8 mouse cellular contexts compared by ENCODE assay signal in genomic region chr2:91949411-91950274, GRCm38 (mm10). TPM values are rescaled to one million over a fixed set of nuclear protein-coding genes. Genes with fewer than 3 reads are reported as not detected.
A peak's percentile ranks its signal among the peaks of the same experiment; 100 is the strongest.
DNase-seq lines count a peak whose midpoint lies in the region; ATAC-seq lines count a peak whose summit lies in the region.

No protein-coding gene starts in this region.

- 71% methylated on average over 17 of the region's 17 CpGs for WGBS in embryonic facial prominence, embryonic 10.5 days
- WGBS in heart, embryonic 12.5 days, result 45% methylated on average over 17 of the region's 17 CpGs
- WGBS in kidney, embryonic 14.5 days, result 64% methylated on average over 17 of the region's 17 CpGs

- peak overlapping the region; percentile 41 for H3K4me3 ChIP-seq in embryonic facial prominence, embryonic 10.5 days
- H3K4me3 ChIP-seq in heart, embryonic 12.5 days, result peak overlapping the region; percentile 44
- 0 out of 2 replicates have a peak overlapping the region, but pooled peaks have one; percentile 9 for H3K4me3 ChIP-seq in kidney, embryonic 14.5 days (ENCODE audit: low read length)

- peak overlapping the region; percentile 81 for H3K27ac ChIP-seq in embryonic facial prominence, embryonic 10.5 days (replicated peaks)
- H3K27ac ChIP-seq in heart, embryonic 12.5 days (ENCODE audit: poor library complexity, severe bottlenecking), result peak overlapping the region; percentile 98
- peak overlapping the region; percentile 59; the same call in 1 of the 2 replicates for H3K27ac ChIP-seq in kidney, embryonic 14.5 days (ENCODE audit: low read depth, low read length)

- peaks cover 12% of the 10 kb centered on the region for H3K36me3 ChIP-seq in embryonic facial prominence, embryonic 10.5 days (replicated peaks)
- peaks cover 10% of the 10 kb centered on the region for H3K36me3 ChIP-seq in heart, embryonic 12.5 days
- H3K36me3 ChIP-seq in kidney, embryonic 14.5 days (ENCODE audit: control insufficient read depth, insufficient read depth, low read length), result 0 out of 2 replicates have a peak, but pooled peaks cover 2% of the 10 kb centered on the region

- H3K4me1 ChIP-seq in embryonic facial prominence, embryonic 10.5 days, result peaks cover 75% of the 10 kb centered on the region
- peaks cover 92% of the 10 kb centered on the region for H3K4me1 ChIP-seq in heart, embryonic 12.5 days (replicated peaks)
- H3K4me1 ChIP-seq in kidney, embryonic 14.5 days (ENCODE audit: control insufficient read depth, insufficient read depth, low read length), result peaks cover 43% of the 10 kb centered on the region

- H3K4me2 ChIP-seq in heart, embryonic 12.5 days, result peak overlapping the region; percentile 69
- peak overlapping the region; percentile 35 for H3K4me2 ChIP-seq in kidney, embryonic 14.5 days (replicated peaks; ENCODE audit: low read depth, low read length)

- DNase-seq in retina, postnatal 1 day, result peak; percentile 48
- no peak for DNase-seq in retina, embryonic 14.5 days (ENCODE audit: low spot score)
- DNase-seq in embryonic facial prominence, embryonic 10.5 days (ENCODE audit: low spot score), result no peak
- DNase-seq in lung, postnatal 14 days, result peak; percentile 54
- peak; percentile 60 to 63 for DNase-seq in thymus, postnatal 36 days
- no peak for DNase-seq in left cerebral cortex, postnatal 25 days (ENCODE audit: low spot score in 2 of 2)

- ATAC-seq in heart, embryonic 12.5 days (ENCODE audit: insufficient number of reproducible peaks, low FRiP score), result peak; percentile 39
- ATAC-seq in kidney, embryonic 14.5 days (ENCODE audit: low FRiP score, low TSS enrichment), result peak; percentile 8; the same call in 1 of the 2 replicates

- no peaks in the 10 kb centered on the region for H3K9me3 ChIP-seq in embryonic facial prominence, embryonic 10.5 days
- H3K9me3 ChIP-seq in heart, embryonic 12.5 days (replicated peaks), result no peaks in the 10 kb centered on the region
- H3K9me3 ChIP-seq in kidney, embryonic 14.5 days (ENCODE audit: control insufficient read depth, low read length), result no peaks in the 10 kb centered on the region

- peak overlapping the region; percentile 70 for H3K9ac ChIP-seq in heart, embryonic 12.5 days
- peak overlapping the region; percentile 34; the same call in 1 of the 2 replicates for H3K9ac ChIP-seq in kidney, embryonic 14.5 days (ENCODE audit: low read depth, low read length)

- no peaks in the 10 kb centered on the region for H3K27me3 ChIP-seq in embryonic facial prominence, embryonic 10.5 days (replicated peaks; ENCODE audit: low read depth, poor library complexity, severe bottlenecking)
- no peaks in the 10 kb centered on the region for H3K27me3 ChIP-seq in heart, embryonic 12.5 days (replicated peaks)
- no peaks in the 10 kb centered on the region for H3K27me3 ChIP-seq in kidney, embryonic 14.5 days (ENCODE audit: control insufficient read depth, insufficient read depth, low read length)

- intact Hi-C loops in left cerebral cortex, postnatal 25 days (cut with DNase I), result no loop called here

RNA-seq across cellular contexts. Expression of gene Gm9821, which starts 4.1 kb away (rescaled TPM):
- 0.23 and 0.41 TPM in 2 replicates for polyA plus RNA-seq in embryonic facial prominence, embryonic 10.5 days (2016; fragmentation: Nextera tagmentation; extraction: Ambion mirVana)
- 3.2 and 4.0 TPM in 2 replicates for polyA plus RNA-seq in heart, embryonic 12.5 days (2016; fragmentation: Nextera tagmentation; extraction: Ambion mirVana)
- 0.31 and 0.49 TPM in 2 replicates for polyA plus RNA-seq in kidney, embryonic 14.5 days (2014; fragmentation: Nextera tagmentation; extraction: Ambion mirVana)
- total RNA-seq in left cerebral cortex, postnatal 25 days (2021), result not detected

RNA-seq across cellular contexts. Expression of gene Mdk, which starts 17.5 kb away (rescaled TPM):
- 2,212 and 2,218 TPM in 2 replicates for polyA plus RNA-seq in embryonic facial prominence, embryonic 10.5 days (2016; fragmentation: Nextera tagmentation; extraction: Ambion mirVana)
- polyA plus RNA-seq in heart, embryonic 12.5 days (2016; fragmentation: Nextera tagmentation; extraction: Ambion mirVana), result 724 and 730 TPM in 2 replicates
- 1,361 and 1,922 TPM in 2 replicates for polyA plus RNA-seq in kidney, embryonic 14.5 days (2014; fragmentation: Nextera tagmentation; extraction: Ambion mirVana)
- 10 to 100 TPM; 18.3 to 19.6 TPM for total RNA-seq in left cerebral cortex, postnatal 25 days (2021)

RNA-seq across cellular contexts. Expression of gene Chrm4, which starts 22.6 kb away (rescaled TPM):
- 0.74 and 1.4 TPM in 2 replicates for polyA plus RNA-seq in embryonic facial prominence, embryonic 10.5 days (2016; fragmentation: Nextera tagmentation; extraction: Ambion mirVana)
- polyA plus RNA-seq in heart, embryonic 12.5 days (2016; fragmentation: Nextera tagmentation; extraction: Ambion mirVana), result 0.15 TPM in 1 of 2 replicates, not detected in the other
- polyA plus RNA-seq in kidney, embryonic 14.5 days (2014; fragmentation: Nextera tagmentation; extraction: Ambion mirVana), result not detected in 2 replicates
- total RNA-seq in left cerebral cortex, postnatal 25 days (2021), result 10 to 100 TPM; 41.6 to 55.1 TPM

RNA-seq across cellular contexts. Expression of gene Dgkz, which starts 26.0 kb away (rescaled TPM):
- polyA plus RNA-seq in embryonic facial prominence, embryonic 10.5 days (2016; fragmentation: Nextera tagmentation; extraction: Ambion mirVana), result 42.1 and 45.0 TPM in 2 replicates
- 43.8 and 48.8 TPM in 2 replicates for polyA plus RNA-seq in heart, embryonic 12.5 days (2016; fragmentation: Nextera tagmentation; extraction: Ambion mirVana)
- 35.6 and 57.5 TPM in 2 replicates for polyA plus RNA-seq in kidney, embryonic 14.5 days (2014; fragmentation: Nextera tagmentation; extraction: Ambion mirVana)
- 100 to 1,000 TPM; 556 to 558 TPM for total RNA-seq in left cerebral cortex, postnatal 25 days (2021)

Comparison
In these comparisons a context has a peak if more than half of its experiments do, and no peak if none do; other contexts are left out.
1. DNase-seq: peak in retina, postnatal 1 day (single experiment), lung, postnatal 14 days (single experiment) and thymus, postnatal 36 days (2 of 2); none in retina, embryonic 14.5 days (single experiment), embryonic facial prominence, embryonic 10.5 days (single experiment) and left cerebral cortex, postnatal 25 days (0 of 2).
2. Peak in every context shown above with its lines, with median percentiles within 50 percentile points of each other: H3K27ac ChIP-seq and H3K4me3 ChIP-seq.